Mouse (Mus musculus) cortical plate, adult 2 months (tissue): ENCODE data around the gene Scrg1. TPM values are rescaled to one million over a fixed set of nuclear protein-coding genes. Genes with fewer than 3 reads are reported as not detected.

Experiments
- H3K27ac ChIP-seq: fragments of 200-500 bp; 2 replicates; pipeline ENCODE4 v1.5.1; 2012; ENCODE audit warnings: low read length, control low read depth, inconsistent platforms; ENCODE audit not compliant: insufficient read depth
- H3K4me1 ChIP-seq: fragments of 200-500 bp; 2 replicates; pipeline ENCODE4 v1.6.1; 2011; ENCODE audit warnings: low read length; ENCODE audit not compliant: control insufficient read depth, insufficient read depth
- H3K4me3 ChIP-seq: fragments of 200-500 bp; 2 replicates; pipeline ENCODE4 v1.5.1; 2011; ENCODE audit warnings: mild to moderate bottlenecking, low read length, control low read depth; ENCODE audit not compliant: insufficient read depth
- CTCF ChIP-seq: fragments of 200-500 bp; IDR thresholded peaks from 2 replicates; pipeline ENCODE4 v1.5.1; 2011; ENCODE audit warnings: mild to moderate bottlenecking, control low read depth, low read length; ENCODE audit not compliant: insufficient read depth; ENCODE audit errors: extremely low read depth
- POLR2A ChIP-seq: fragments of 200-500 bp; IDR thresholded peaks from 2 replicates; pipeline ENCODE4 v1.6.1; 2011; ENCODE audit warnings: mild to moderate bottlenecking, low read length, control low read depth; ENCODE audit not compliant: insufficient read depth; ENCODE audit errors: extremely low read depth
- polyA plus RNA-seq: library from polyadenylated mRNA; depleted of rRNA; stranded (reverse); fragments of >200 nt; gene quantifications from 2 replicates; pipeline ENCODE4 v1.2.3, GENCODE M21; 2012; rRNA removed

Gene Scrg1
- polyA plus RNA-seq, 1 experiment, result 112 TPM

- no peak overlapping the region for H3K27ac ChIP-seq
- TF ChIP-seq POLR2A (no peak), CTCF (no peak)
- no peaks in the 10 kb centered on the region for H3K4me1 ChIP-seq
- H3K4me3 ChIP-seq, result no peak overlapping the region
These were observed 62.0 kb downstream of the Scrg1 start for GRCm38 (mm10) chr8:57517723-57518122.

- TF ChIP-seq CTCF (no peak), POLR2A (no peak)
- Histone ChIP-seq H3K4me3 (no peak overlapping the region), H3K27ac (no peak overlapping the region), H3K4me1 (no peaks in the 10 kb centered on the region)
These were observed 64.6 kb downstream of the Scrg1 start for GRCm38 (mm10) chr8:57520186-57520786.

Other genes starting within 250 kb of the Scrg1 start
- not detected in 2 replicates for gene Hand2, start 134.9 kb upstream of the Scrg1 start, polyA plus RNA-seq
- gene Sap30, start 31.9 kb downstream of the Scrg1 start, polyA plus RNA-seq, result 7.7 and 8.4 TPM in 2 replicates
- gene Hmgb2, start 56.0 kb downstream of the Scrg1 start, polyA plus RNA-seq, result 6.3 and 6.5 TPM in 2 replicates
- 5.6 and 6.0 TPM in 2 replicates for gene Galnt7, start 197.1 kb downstream of the Scrg1 start, polyA plus RNA-seq